Comparison of ENCODE assay signal across 8 mouse cellular contexts in genomic region chr10:60816872-60817648, GRCm38 (mm10). TPM values are rescaled to one million over a fixed set of nuclear protein-coding genes. Genes with fewer than 3 reads are reported as not detected.
DNase-seq lines count a peak whose midpoint lies in the region; ATAC-seq and TF ChIP-seq lines count a peak whose summit lies in the region.

No protein-coding gene starts in this region.

- 0 out of 2 replicates have a peak overlapping the region, but pooled peaks have one; percentile 29 for H3K27ac ChIP-seq in forebrain, postnatal 0 days (ENCODE audit: low read depth, low read length)
- no peak overlapping the region for H3K27ac ChIP-seq in hindbrain, embryonic 16.5 days (ENCODE audit: low read depth, low read length)

- H3K4me1 ChIP-seq in forebrain, postnatal 0 days (ENCODE audit: insufficient read depth): peaks cover 7% of the 10 kb centered on the region; the same call in 1 of the 2 replicates
- H3K4me1 ChIP-seq in hindbrain, embryonic 16.5 days (ENCODE audit: control insufficient read depth, insufficient read depth, low read depth, low read length): peaks cover 25% of the 10 kb centered on the region

- ATAC-seq in frontal cortex, adult (ENCODE audit: low TSS enrichment): peak; percentile 80
- ATAC-seq in forebrain, postnatal 0 days: peak; percentile 86
- peak; percentile 65 for ATAC-seq in hindbrain, embryonic 16.5 days

- DNase-seq in frontal cortex, postnatal 14 days (ENCODE audit: low spot score in 2 of 2): no peak
- peak; percentile 26 for DNase-seq in c-Kit-positive CD71-negative TER-119-negative erythroid progenitor cells, embryonic 14.5 days (ENCODE audit: low read depth)
- DNase-seq in forebrain, postnatal 0 days: peak; percentile 72
- DNase-seq in layer of hippocampus, postnatal 25 days (ENCODE audit: extremely low spot score in 1 of 2, low spot score in 1 of 2): peak; percentile 36 to 53
- DNase-seq in lung, postnatal 14 days: peak; percentile 72
- DNase-seq in right cerebral cortex, postnatal 36 days (ENCODE audit: low spot score in 2 of 2): peak; percentile 53 to 54

- H3K4me2 ChIP-seq in forebrain, postnatal 0 days (ENCODE audit: low read depth): no peak overlapping the region
- no peak overlapping the region for H3K4me2 ChIP-seq in hindbrain, embryonic 16.5 days (ENCODE audit: low read length)

- peak overlapping the region; percentile 22; the same call in 1 of the 2 replicates for H3K9ac ChIP-seq in forebrain, postnatal 0 days
- 0 out of 2 replicates have a peak overlapping the region, but pooled peaks have one; percentile 28 for H3K9ac ChIP-seq in hindbrain, embryonic 16.5 days (ENCODE audit: low read depth, low read length)

- no peaks in the 10 kb centered on the region for H3K27me3 ChIP-seq in forebrain, postnatal 0 days (ENCODE audit: insufficient read depth, low read length)
- H3K27me3 ChIP-seq in hindbrain, embryonic 16.5 days (replicated peaks; ENCODE audit: control insufficient read depth, insufficient read depth, low read length): peaks cover 7% of the 10 kb centered on the region

- no peak overlapping the region for H3K4me3 ChIP-seq in forebrain, postnatal 0 days (ENCODE audit: low read depth, low read length)
- no peak overlapping the region for H3K4me3 ChIP-seq in hindbrain, embryonic 16.5 days (ENCODE audit: low read length)

- H3K9me3 ChIP-seq in forebrain, postnatal 0 days (ENCODE audit: low read length): no peaks in the 10 kb centered on the region
- H3K9me3 ChIP-seq in hindbrain, embryonic 16.5 days (ENCODE audit: control insufficient read depth, low read length): no peaks in the 10 kb centered on the region

- no peak for TF ChIP-seq CTCF in forebrain, postnatal 0 days (IDR thresholded peaks at IDR 0.05; ENCODE audit: low read depth)

- WGBS in forebrain, postnatal 0 days: 26% methylated on average over 14 of the region's 14 CpGs
- WGBS in hindbrain, embryonic 16.5 days: 35% methylated on average over 14 of the region's 14 CpGs

- H3K36me3 ChIP-seq in forebrain, postnatal 0 days (ENCODE audit: insufficient read depth): no peaks in the 10 kb centered on the region
- H3K36me3 ChIP-seq in hindbrain, embryonic 16.5 days (ENCODE audit: control insufficient read depth, insufficient read depth, low read length): no peaks in the 10 kb centered on the region

RNA-seq across cellular contexts. Expression of gene Unc5b, which starts 14.3 kb away (rescaled TPM):
- total RNA-seq in forebrain, postnatal 0 days (2014; rRNA removed): 8.5 and 15.9 TPM in 2 replicates
- 1.1 and 1.6 TPM in 2 replicates for polyA plus RNA-seq in forebrain, postnatal 0 days (2015; fragmentation: Nextera tagmentation; extraction: Ambion mirVana)
- polyA plus RNA-seq in hindbrain, embryonic 16.5 days (2015; fragmentation: Nextera tagmentation; extraction: Ambion mirVana): 2.6 and 3.1 TPM in 2 replicates
- total RNA-seq in layer of hippocampus, postnatal 25 days (2021): 10 to 100 TPM; 15.9 to 16.4 TPM

Comparison
In these comparisons a context has a peak if more than half of its experiments do, and no peak if none do; other contexts are left out.
1. DNase-seq: peak in c-Kit-positive CD71-negative TER-119-negative erythroid progenitor cells, embryonic 14.5 days (single experiment), forebrain, postnatal 0 days (single experiment), layer of hippocampus, postnatal 25 days (2 of 2), lung, postnatal 14 days (single experiment) and right cerebral cortex, postnatal 36 days (2 of 2); none in frontal cortex, postnatal 14 days (0 of 2).
2. Peak in every context shown above with its lines, with median percentiles within 50 percentile points of each other: ATAC-seq.